Mouse (Mus musculus) thymus, postnatal 14 days (tissue): ENCODE data around the gene Sv2b.
"Not testable (repeated sequence)": the region's sequence is repeated elsewhere in the genome, so short reads cannot be mapped to it uniquely, and the experiment has no call there.

Experiments used
- DNase-seq: peaks from one replicate; pipeline ENCODE4 v3.0.0; 2021

Gene Sv2b

DNA sequence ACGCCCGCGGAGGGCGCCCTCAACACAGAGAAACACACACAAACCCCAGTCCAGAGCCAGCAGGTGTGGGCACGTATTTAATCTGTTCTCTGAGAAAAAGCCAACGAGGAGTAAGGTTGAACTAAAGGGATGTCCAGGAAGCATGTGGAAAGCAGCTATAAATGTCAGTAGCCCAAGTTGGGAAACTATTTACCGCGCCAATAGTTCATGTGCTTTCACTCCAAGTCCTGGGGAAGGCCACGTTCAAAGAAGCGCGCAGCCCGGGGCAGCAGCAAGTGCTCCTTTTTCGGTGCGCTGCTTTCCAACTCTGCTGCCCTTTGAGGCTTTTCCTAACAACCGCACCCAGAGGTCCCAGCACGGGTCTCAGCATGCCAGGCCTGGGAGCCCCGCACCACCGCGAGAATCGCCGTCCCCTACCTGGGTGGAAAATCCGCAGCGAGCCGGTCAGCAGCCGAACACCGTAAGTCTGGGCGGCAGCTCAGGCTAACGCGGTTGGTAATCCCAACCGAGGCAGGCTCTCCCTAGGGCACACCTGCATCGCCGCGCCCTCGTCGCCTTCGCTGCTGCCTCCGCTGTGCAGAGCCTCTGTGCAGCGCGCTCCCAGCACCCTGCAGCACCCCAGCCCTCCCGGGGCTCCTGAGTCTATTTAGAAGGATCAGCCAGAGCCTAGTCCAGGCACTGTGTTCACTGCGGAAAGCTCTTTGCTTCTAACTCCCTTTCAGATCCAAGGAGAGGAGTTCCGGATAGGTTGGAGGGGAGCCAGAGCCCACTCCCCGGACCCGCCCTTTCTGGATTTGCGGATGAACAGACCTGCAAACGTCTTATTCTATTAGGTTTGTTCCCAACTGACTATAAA is at the start of gene Sv2b:
TSS of gene Sv2b (minus strand) at position 806 of the 856 bp plus-strand sequence.
- peak; percentile 3 for DNase-seq

DNA sequence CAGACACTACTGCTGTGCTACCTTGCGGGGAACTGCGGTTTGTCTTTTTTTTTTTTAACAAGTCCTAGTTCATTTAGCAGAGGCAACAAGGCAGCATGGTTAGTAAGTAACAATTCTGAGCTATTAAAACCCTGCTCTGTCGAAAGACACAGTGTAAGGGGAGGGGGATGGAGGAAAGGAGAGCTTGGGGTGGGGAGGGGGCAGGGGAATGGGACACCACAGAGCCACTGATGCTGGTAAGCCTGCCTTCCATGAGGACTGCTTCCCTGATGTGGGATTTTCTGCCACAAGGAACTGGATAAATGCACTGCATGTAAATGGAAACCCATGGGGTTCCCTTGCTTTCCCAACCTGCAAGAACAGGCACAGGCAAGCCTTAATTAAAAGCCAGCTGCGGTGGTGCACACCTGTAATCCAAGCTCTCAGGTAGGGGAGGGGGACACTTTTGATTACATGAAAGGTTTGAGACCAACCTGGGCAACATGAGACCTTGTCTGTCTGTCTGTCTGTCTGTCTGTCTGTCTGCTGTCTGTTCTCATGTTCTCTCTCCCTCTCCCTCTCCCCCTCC is 49.3 kb upstream of the Sv2b start:
- no peak for DNase-seq

DNA sequence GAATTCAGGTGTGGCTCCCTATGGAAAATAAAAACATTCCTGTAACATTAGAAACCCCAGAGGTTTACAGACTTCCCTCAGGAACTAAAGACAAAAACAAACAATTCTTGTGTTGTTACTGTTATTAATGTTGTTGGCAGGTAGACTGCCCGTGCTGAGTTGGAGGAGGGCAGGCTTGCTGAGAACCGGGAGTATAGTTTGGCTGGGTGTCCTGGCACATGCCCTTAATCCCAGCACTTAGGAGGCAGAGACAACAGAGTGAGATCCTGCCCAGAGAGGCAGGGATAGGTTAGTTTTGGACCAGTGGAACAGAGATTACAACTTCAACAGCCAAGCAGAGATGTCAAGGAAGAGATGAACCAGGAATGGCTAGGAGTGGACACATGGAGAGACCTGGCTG is 46.5 kb upstream of the Sv2b start:
- no peak for DNase-seq

DNA sequence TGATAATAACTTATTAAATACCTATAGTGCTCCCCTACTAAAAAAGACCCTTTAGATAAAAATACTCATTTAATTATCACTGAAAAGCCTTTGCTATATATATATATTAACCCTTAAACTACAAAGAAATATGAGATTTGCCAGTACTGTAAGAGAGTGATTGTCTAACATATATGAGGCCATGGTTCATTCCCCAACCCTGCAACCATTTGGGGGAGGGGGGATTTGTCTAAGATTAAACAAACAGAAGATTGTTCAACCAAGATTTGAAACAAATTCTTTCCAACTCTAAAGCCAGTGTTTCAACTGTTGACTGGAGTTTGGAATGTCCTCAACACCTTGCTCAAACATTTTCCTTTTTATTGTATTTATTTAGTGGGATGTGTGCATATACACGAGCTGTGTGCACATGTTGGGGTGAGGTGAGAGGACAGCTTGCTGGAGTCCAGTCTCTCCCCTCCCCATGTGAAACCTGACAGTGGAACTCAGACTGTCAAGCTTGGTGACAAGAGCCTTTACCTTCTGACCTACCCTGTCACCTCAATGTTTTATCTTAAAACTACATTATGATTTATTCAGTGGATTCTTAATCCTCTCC is 43.8 kb upstream of the Sv2b start:
- DNase-seq = no peak

DNA sequence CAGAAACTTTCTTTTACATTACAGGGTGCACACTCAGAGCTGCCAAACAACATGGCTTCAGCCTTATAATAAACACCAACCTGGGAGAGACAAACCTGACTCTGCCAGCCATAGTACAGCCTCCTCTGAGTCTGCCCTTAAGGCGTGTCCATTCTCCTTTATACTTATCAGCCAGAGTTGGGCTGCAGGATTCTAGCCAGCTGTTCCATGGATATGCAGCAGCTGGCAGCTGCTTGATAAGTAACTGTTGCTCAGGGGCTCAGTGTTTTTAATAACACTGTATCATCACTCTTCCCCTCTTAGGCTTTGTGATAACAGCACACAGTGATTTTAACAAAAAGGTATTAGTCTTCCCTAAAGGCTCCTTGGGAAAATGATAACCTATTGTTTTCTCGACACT is 41.1 kb upstream of the Sv2b start:
- DNase-seq = no peak

DNA sequence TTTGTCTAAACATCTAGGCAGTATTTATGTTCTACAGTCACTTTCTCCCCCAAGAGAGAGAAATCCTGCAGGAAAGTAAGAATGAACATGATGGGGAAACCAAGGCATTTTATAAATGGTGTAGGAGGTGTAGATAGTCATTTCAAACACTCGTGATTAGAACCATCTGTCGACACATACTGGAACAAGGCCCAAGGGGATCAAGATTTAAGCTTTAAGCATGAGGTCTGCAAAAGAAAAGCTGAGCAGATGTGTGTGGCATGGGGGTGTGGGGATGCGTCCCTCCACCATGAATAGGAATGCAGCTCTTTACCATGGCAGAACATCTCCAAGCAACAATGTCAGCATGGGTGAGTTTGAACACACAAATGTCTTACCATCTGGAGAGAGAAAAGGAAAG is 23.2 kb upstream of the Sv2b start:
- no peak for DNase-seq

DNA sequence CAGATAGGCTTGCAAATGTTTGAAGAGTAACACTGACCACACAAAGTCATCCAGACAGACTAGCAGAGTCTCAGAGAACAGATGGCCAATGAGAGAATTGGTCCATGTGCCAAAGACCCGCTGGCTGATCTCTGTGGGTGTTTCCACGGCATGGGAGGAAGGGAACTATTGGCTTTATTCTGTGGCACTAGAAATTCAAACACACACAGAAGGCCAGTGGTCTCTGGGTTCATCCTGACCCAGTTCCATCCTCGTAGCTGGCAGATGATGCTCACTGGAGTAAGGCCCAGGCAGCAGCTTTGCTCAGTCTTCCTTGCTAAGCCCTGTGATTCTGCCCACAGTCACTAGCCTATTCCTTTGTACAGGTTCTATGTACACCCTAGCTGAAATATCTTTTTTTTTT is 20.7 kb upstream of the Sv2b start:
- DNase-seq = no peak

DNA sequence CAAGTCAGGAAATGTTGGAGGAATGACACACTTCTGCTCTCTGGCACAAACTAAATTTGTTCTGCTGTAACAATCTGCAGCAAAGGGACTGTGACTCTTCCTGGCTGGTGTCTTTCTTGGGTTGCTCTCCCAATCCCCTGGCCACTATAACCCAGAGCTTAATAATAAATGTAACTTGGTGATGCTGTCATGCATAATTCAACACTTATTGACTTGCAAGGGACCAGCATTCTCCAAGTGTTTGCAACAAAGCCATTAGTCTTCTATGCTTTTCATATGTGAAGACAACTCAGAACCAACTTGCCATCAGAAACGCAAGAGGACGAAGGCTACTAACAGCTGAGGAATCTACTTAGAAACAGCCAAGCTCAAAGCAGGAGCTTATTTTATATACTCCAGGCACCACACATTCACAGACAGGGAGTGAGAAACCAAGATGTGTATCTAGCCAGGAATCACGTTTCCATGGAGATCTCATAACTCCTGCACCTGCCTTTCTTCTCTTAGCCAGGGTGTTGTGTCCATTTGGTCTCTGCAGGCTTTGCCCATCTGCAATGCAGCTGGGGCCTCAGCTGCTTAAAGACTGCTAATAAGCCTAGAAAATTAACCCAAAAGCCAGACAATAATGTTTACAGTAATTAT is 19.8 kb upstream of the Sv2b start:
- DNase-seq = no peak

DNA sequence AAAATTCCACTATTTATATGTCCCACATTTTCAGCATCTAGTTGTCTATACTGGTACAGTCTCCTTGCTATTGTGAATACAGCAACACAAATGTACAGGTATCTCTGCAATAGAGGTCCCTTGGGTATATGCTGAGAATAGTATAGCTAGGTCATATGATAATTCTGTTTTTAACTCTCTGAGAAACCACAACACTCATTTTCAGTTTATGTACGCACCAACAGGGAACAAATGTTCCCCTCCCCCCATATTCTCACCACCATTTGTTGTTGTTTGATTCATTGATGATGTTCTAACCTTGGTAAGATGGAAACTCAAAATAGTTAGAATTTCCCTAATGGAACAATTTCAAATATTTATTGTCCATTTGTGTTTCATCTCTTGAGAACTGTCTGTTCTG is 16.2 kb upstream of the Sv2b start:
- no peak for DNase-seq

DNA sequence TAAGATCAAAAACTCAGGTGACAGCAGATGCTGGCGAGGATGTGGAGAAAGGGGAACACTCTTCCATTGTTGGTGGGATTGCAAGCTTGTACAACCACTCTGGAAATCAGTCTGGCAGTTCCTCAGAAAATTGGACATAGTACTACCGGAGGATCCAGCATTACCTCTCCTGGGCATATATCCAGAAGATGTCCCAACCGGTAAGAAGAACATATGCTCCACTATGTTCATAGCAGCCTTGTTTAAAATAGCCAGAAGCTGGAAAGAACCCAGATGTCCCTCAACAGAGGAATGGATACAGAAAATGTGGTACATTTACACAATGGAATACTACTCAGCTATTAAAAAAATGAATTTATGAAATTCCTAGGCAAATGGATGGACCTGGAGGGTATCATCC is 13.7 kb upstream of the Sv2b start:
- DNase-seq = not testable (repeated sequence)

DNA sequence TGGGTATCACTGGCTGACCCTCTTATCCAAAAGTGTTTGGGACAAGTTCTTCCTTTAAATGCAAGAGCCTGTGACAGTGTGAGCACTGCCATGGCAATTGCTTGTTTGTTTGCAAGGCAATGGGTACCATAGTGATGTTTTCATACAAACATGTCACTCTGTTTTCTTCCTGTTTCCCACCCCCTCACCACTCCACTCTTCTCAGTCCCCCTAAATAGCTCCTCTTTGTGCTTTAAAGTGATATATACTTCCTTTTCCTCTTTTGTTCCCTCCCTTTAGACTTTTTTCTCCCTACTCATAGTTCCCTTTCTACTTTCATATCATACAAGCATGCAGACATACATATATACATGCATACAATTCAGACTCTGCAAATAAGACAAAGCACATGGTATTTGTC is 10.9 kb upstream of the Sv2b start:
- no peak for DNase-seq

DNA sequence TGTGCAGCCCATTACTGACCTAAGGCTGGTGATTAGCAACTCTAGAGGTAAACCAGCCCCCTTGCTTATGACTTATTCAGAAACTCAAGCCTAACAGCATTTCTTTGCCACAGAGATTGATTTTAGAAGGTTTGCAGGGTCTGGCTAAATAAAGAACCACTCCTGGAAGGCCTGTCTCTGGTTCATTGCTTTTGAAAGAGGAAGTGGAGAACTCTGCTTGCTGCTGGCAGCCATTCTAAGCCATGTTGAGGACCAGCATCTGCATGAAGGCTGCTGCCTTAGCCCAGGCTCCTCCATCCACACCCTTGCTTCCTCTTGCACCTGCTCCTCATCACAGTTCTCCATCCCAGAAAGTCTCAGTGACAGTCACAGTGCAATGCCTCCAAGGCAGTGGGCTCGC is 9.3 kb upstream of the Sv2b start:
- DNase-seq = no peak

DNA sequence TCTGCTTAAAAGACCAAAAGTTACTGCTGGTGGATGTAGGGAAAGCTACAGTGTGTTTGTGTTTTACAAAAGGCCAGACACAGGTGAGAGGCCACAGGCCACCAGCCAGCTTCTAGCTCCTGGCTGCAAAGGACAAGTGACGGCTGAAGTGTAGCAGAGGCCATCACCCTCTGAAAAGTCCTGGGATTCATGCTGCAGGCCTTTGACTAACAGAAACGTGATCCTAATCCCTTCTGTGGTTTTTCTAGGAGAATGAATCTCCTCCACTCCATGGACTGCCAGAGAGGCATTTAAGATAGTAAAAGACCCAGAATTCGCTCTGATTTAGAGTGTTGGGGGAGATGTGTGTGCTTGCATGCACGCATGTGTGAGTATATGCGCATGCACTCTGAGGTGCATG is 5.8 kb upstream of the Sv2b start:
- no peak for DNase-seq

DNA sequence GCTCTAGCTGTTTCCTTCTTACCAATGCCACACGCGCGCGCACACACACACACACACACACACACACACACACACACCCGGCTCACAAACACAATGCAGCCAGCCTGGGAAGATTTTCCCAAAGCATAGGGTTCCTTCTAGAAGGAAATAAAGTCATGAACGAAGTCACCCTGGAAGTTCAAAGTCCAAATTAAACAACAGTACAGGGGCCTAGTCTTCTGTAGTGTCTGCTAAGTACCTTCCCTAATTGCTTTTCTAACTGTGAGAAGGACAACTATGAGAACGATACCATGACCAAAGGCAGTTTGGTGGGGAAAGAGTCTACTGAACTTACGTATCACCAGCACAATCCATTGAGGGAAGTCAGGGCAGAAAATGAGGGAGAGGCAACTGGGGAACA is 508 bp upstream of the Sv2b start:
- no peak for DNase-seq

DNA sequence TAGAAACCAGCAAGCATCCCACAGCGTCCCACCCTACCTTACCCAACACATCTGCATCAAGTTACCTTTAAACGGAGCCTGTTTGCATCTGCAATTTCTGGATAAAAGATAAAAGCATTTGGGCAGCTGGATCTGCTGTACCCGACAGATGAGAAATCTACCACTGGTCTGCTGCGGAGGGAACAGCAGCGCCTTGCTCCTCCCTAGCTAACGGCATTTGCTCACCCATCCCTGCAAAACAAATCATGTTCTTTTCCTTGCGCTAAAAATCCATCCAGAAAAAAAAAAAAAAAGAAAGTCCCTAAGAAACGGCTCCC is 964 bp downstream of the Sv2b start:
- DNase-seq = no peak

DNA sequence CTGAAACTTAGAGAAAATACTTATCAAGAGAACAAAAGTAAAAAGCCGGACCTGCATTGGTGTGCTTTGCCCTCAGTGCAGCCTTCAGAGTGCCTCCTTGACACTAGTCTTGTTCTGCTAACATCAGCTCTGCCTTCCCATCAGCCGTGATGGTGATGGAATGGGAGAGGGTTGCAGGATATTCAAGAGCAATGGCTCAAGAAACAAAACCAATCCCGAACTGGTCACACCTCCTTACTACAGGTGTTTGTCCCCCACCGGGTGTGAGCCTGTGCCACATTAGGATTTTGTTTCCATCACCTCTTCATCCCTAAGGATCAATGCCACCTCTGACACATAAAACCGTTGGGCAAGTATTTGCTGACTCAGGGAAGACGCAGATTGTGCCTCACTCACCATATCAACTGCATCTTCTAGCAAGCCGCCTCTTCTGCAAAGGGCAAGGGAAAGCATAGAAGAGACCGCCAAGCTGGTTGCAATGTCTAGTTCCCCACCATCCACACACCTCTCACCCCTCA is 1.4 kb downstream of the Sv2b start:
- DNase-seq = no peak

DNA sequence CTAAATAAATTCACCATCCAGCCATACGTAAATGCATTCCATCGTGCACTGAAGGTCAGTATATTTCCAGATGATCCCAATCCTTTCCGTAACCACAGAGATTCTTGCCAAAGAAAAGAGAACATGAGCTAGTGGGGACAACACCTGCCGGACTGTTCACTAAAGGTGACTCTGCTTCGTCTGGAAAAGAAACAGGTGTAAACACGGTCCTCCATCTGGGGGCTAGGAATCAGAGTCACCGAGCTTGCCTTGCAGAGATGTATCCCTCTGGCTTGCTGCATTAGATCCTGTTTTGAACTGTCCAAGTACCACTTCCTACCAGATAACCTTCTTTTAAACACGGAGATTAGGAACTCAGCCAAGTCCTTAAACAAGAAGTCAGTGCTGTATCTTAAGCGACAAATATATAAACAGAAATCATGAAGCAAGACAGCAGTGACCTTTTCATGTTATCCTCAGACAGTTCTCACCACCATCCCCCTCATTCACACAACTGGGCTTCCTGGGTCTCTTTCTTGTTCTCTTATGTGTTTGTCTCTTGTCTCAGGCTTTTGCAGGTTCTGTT is 3.1 kb downstream of the Sv2b start:
- DNase-seq = no peak

DNA sequence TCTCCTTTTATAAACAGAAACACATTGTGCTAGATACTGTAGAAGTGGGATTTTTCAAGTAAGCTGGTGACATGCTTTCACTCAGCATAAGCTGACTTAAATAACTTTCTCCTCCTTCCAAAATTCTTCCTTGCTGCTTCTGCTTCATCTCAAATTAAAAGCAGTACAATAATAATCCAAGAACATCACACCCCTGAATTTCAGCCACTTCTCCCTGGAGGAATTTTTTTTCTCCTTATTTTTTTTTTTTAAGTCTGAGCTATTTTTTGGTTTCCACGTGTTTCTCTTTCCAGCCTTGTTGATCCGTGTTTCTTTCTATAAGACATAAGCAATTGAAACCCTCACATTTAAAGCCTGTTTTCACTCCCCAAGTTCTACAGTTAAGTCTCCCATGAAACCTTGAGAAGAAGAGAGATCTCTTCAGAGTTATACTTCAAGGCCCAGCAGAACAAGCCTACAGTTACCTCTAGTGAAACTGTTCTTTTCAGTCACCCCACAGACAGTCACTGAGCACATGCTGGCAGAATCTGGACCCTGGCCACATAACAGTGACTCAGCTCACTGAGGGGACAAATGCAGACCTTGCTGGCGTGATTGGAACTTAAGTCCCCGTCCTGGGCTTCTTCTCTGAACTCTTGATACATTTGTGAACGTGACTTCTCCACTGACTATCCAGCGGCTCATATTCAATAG is 6.4 kb downstream of the Sv2b start:
- no peak for DNase-seq

DNA sequence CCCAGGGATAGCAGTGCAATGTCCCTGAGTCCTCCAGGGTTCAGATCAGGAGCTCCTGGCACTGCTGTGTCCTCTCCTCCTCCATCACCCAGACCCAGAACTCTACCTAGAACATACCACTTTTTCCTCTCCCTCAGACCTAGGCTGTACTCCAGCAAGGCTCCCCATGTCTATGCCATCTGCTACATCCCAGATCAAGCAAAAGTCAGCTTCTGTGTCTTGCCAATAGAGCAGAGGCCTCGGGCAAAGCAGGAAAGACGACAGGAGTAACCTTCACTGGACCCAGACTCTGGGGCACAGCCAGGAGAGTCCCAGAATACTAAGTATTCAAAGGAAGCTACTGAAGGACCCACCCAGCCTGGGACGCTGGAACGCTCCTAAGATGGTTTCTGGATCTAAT is 9.8 kb downstream of the Sv2b start:
- DNase-seq = no peak

DNA sequence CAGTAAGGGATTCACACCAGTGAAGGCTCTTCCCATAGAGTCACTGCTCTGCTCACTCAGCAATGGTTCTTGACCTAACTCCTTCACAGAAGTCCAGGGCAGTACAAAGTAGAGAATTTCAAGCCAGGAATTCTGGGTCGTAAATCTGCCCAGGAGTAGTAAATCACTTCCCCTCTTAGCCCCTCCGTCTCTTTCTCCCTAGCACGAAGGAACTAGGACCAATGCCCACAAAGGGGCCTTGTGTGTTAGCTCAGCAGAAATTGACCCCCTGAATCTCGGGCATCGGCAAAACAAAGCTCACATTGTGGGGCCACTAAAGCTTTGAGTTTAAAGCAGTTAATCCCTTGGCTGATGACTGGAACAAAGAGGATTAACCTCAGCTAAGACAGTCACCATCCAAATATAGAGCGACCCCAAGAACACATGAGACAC is 12.4 kb downstream of the Sv2b start:
- no peak for DNase-seq

DNA sequence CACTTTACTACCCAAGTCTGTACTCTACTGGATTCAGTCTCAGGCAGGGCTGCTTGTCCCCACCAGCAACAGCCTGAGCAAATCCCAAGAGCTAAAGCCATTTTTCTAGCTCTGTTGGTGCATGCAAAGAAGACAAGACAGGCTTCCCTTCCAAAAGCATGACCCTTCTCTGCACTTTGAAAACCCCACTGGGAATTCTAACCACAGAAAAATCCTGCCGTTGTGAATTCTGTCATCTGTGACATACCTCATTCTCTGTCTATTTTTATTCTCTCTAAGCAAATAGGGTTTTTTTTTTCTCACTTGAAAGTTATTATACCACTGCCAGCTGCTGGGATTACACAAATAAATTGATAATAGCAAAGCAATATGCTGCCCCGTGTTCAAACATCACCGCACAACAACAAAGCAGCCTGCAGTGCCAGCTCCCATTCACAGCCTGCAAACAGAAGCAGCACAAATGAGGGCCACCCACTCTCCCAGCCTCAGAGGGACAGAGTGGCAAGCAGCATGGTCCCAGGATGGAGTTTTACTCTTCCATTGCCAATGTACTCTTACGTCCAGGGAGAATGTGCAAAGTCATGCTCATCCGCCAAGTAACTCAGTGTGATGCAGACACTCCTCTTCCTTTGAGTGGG is 13.7 kb downstream of the Sv2b start:
- no peak for DNase-seq

DNA sequence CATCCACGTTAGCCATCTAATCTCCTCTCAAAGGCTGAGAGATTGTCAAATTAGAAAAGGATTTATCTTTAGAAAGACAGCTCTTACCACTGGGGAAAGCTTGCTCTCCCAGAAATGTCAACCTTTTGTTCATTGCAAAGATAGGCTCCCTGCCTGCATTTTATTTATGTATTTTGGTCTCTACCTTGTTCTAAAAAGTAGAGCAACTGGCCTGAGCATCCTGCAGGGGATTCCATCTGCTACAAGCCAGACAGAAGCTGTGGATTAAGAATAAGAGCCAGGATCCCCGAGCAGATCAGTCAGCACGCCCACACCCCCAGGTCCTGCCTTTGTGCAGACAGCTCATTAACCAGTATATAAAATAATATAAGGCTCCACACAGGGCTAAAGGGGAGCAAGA is 16.8 kb downstream of the Sv2b start:
- DNase-seq = no peak
